Mouse (Mus musculus): Measurements from ENCODE around the gene Ryr2. TPM values are rescaled to one million over a fixed set of nuclear protein-coding genes. Genes with fewer than 3 reads are reported as not detected.
"Not testable (repeated sequence)": the region's sequence is repeated elsewhere in the genome, so short reads cannot be mapped to it uniquely, and the experiment has no call there.

The Ryr2 gene
- polyA plus RNA-seq, 1 experiment from 2014 or later = 0.15 TPM

DNA sequence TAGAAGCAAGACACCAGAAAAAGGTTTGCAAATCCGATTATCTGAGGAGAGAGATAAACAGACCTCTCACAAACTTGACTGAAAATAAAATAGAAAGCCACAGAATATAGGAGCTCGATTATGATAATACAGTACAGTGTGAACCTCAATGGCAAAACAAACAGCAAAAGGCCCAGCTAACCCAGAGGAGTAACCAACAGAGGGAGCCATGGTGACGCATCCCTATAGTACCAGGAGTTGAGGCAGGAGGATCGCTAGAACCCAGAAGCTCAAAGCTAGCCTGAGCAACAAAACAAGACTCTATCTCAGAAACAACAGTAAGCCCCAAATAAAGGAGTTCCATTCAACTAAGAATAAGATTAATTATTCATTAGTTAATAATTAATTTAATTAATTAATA is 275.5 kb downstream of the Ryr2 start:
- Histone ChIP-seq H3K4me1 (ENCODE audit: control insufficient read depth, insufficient read depth, low read length) (no peaks in the 10 kb centered on the region), H3K4me2 (ENCODE audit: low read depth, severe bottlenecking) (no peak overlapping the region)
- 71% methylated on average over 4 of the region's 4 CpGs for WGBS

GRCm38 (mm10) chr13:11825563-11826226 is 281.1 kb downstream of the Ryr2 start:
- H3K27ac ChIP-seq (replicated peaks; ENCODE audit: low read depth, low read length) = no peak overlapping the region
- H3K4me1 ChIP-seq (ENCODE audit: control insufficient read depth, insufficient read depth, low read length) = no peaks in the 10 kb centered on the region
- no peak overlapping the region for H3K4me2 ChIP-seq (ENCODE audit: low read depth, severe bottlenecking)
- ATAC-seq (ENCODE audit: insufficient number of reproducible peaks, low FRiP score, low TSS enrichment, low read depth) (no peak), DNase-seq (ENCODE audit: low spot score) (no peak)
- H3K9ac ChIP-seq (ENCODE audit: low read length) = no peak overlapping the region
- WGBS = 91% methylated on average over 2 of the region's 2 CpGs
- H3K9me3 ChIP-seq (ENCODE audit: control insufficient read depth, low read length) = no peaks in the 10 kb centered on the region
- H3K36me3 ChIP-seq (ENCODE audit: control insufficient read depth, insufficient read depth, low read length) = no peaks in the 10 kb centered on the region
- H3K27me3 ChIP-seq (ENCODE audit: control insufficient read depth, insufficient read depth, low read length) = no peaks in the 10 kb centered on the region
- no peak overlapping the region for H3K4me3 ChIP-seq (ENCODE audit: low read depth, low read length)

More for the DNA sequence above, 275.5 kb downstream of the Ryr2 start:
- Histone ChIP-seq H3K27me3 (ENCODE audit: control insufficient read depth, insufficient read depth, low read length) (no peaks in the 10 kb centered on the region), H3K4me3 (ENCODE audit: low read depth, low read length) (no peak overlapping the region), H3K36me3 (ENCODE audit: control insufficient read depth, insufficient read depth, low read length) (no peaks in the 10 kb centered on the region), H3K9me3 (ENCODE audit: control insufficient read depth, low read length) (no peaks in the 10 kb centered on the region), H3K9ac (ENCODE audit: low read length) (no peak overlapping the region), H3K27ac (replicated peaks; ENCODE audit: low read depth, low read length) (no peak overlapping the region)
- no peak for ATAC-seq (ENCODE audit: insufficient number of reproducible peaks, low FRiP score, low TSS enrichment, low read depth)
- no peak for DNase-seq (ENCODE audit: low spot score)

DNA sequence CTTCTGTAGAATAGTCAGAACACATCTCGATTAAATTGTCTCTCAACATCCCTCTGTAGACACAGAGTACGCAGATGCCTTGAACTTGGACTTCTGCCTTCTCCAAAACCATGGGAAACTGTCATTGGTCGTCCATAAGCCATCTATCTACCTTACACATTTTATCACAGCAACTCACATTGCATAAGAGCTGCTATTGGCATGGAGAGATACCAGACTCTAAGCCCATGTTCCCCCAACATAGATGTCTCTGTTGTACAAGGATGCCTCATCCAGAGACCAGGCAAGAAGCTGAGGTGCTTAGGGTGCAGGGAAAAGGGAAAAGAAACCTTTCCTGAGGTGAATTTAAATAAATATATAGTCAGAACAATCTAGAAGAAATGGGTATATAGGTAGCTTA is 288.0 kb downstream of the Ryr2 start:
- H3K27ac ChIP-seq (replicated peaks; ENCODE audit: low read depth, low read length) = no peak overlapping the region
- WGBS = 73% methylated on average over 3 of the region's 3 CpGs
- no peaks in the 10 kb centered on the region for H3K36me3 ChIP-seq (ENCODE audit: control insufficient read depth, insufficient read depth, low read length)

DNA sequence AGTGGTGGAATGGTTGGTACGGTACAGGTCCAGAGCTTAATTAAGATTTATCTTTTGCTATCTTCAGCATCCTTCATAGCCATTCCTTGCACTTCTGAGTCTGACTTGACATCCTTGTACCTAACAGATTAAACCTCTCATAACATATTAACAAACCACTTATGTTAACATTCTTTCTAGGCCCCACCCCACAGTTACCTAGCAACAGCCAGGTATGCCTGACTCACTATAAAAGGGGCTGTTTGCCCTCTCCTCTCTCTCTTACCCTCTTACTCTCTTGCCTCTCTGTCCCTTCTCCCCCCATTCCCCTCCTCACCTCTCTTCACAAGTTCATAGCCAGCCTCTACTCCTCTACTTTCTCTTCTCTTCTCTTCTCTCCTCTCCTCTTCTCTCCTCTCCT is 297.4 kb downstream of the Ryr2 start:
- H3K27me3 ChIP-seq (ENCODE audit: control insufficient read depth, insufficient read depth, low read length); H3K36me3 ChIP-seq (ENCODE audit: control insufficient read depth, insufficient read depth, low read length); H3K4me1 ChIP-seq (ENCODE audit: control insufficient read depth, insufficient read depth, low read length); H3K4me3 ChIP-seq (ENCODE audit: low read depth, low read length); H3K9me3 ChIP-seq (ENCODE audit: control insufficient read depth, low read length); H3K27ac ChIP-seq (replicated peaks; ENCODE audit: low read depth, low read length); DNase-seq (ENCODE audit: low spot score); H3K4me2 ChIP-seq (ENCODE audit: low read depth, severe bottlenecking); H3K9ac ChIP-seq (ENCODE audit: low read length); ATAC-seq (ENCODE audit: insufficient number of reproducible peaks, low FRiP score, low TSS enrichment, low read depth): not testable (repeated sequence)
- WGBS = 95% methylated on average over 1 of the region's 1 CpGs

More for the DNA sequence above, 288.0 kb downstream of the Ryr2 start:
- H3K4me1 ChIP-seq (ENCODE audit: control insufficient read depth, insufficient read depth, low read length) = no peaks in the 10 kb centered on the region
- DNase-seq (ENCODE audit: low spot score) (no peak), ATAC-seq (ENCODE audit: insufficient number of reproducible peaks, low FRiP score, low TSS enrichment, low read depth) (no peak)
- H3K9ac ChIP-seq (ENCODE audit: low read length) = no peak overlapping the region
- H3K9me3 ChIP-seq (ENCODE audit: control insufficient read depth, low read length) = no peaks in the 10 kb centered on the region
- no peaks in the 10 kb centered on the region for H3K27me3 ChIP-seq (ENCODE audit: control insufficient read depth, insufficient read depth, low read length)
- H3K4me3 ChIP-seq (ENCODE audit: low read depth, low read length) = no peak overlapping the region
- no peak overlapping the region for H3K4me2 ChIP-seq (ENCODE audit: low read depth, severe bottlenecking)

- no peaks in the 10 kb centered on the region for H3K36me3 ChIP-seq (ENCODE audit: control insufficient read depth, insufficient read depth, low read length)
- H3K9me3 ChIP-seq (ENCODE audit: control insufficient read depth, low read length) = no peaks in the 10 kb centered on the region
- 86% methylated on average over 3 of the region's 3 CpGs for WGBS
- no peaks in the 10 kb centered on the region for H3K27me3 ChIP-seq (ENCODE audit: control insufficient read depth, insufficient read depth, low read length)
- ATAC-seq (ENCODE audit: insufficient number of reproducible peaks, low FRiP score, low TSS enrichment, low read depth) (no peak), DNase-seq (ENCODE audit: low spot score) (no peak)
- no peak overlapping the region for H3K27ac ChIP-seq (replicated peaks; ENCODE audit: low read depth, low read length)
- H3K4me3 ChIP-seq (ENCODE audit: low read depth, low read length) = no peak overlapping the region
- no peak overlapping the region for H3K4me2 ChIP-seq (ENCODE audit: low read depth, severe bottlenecking)
- no peaks in the 10 kb centered on the region for H3K4me1 ChIP-seq (ENCODE audit: control insufficient read depth, insufficient read depth, low read length)
- H3K9ac ChIP-seq (ENCODE audit: low read length) = no peak overlapping the region
These were observed 314.2 kb downstream of the Ryr2 start for GRCm38 (mm10) chr13:11792536-11792935.

- DNase-seq (ENCODE audit: low spot score) (no peak), ATAC-seq (ENCODE audit: insufficient number of reproducible peaks, low FRiP score, low TSS enrichment, low read depth) (no peak)
- WGBS = 70% methylated on average over 5 of the region's 5 CpGs
- Histone ChIP-seq H3K9me3 (ENCODE audit: control insufficient read depth, low read length) (no peaks in the 10 kb centered on the region), H3K27me3 (ENCODE audit: control insufficient read depth, insufficient read depth, low read length) (no peaks in the 10 kb centered on the region), H3K27ac (replicated peaks; ENCODE audit: low read depth, low read length) (no peak overlapping the region), H3K9ac (ENCODE audit: low read length) (no peak overlapping the region), H3K4me2 (ENCODE audit: low read depth, severe bottlenecking) (no peak overlapping the region), H3K4me1 (ENCODE audit: control insufficient read depth, insufficient read depth, low read length) (no peaks in the 10 kb centered on the region), H3K4me3 (ENCODE audit: low read depth, low read length) (no peak overlapping the region), H3K36me3 (ENCODE audit: control insufficient read depth, insufficient read depth, low read length) (no peaks in the 10 kb centered on the region)
These were observed 316.2 kb downstream of the Ryr2 start for GRCm38 (mm10) chr13:11790536-11790935.

- DNase-seq (ENCODE audit: low spot score) (no peak), ATAC-seq (ENCODE audit: insufficient number of reproducible peaks, low FRiP score, low TSS enrichment, low read depth) (no peak)
- Histone ChIP-seq H3K9me3 (ENCODE audit: control insufficient read depth, low read length) (no peaks in the 10 kb centered on the region), H3K4me1 (ENCODE audit: control insufficient read depth, insufficient read depth, low read length) (no peaks in the 10 kb centered on the region), H3K4me2 (ENCODE audit: low read depth, severe bottlenecking) (no peak overlapping the region), H3K4me3 (ENCODE audit: low read depth, low read length) (no peak overlapping the region), H3K9ac (ENCODE audit: low read length) (no peak overlapping the region), H3K27me3 (ENCODE audit: control insufficient read depth, insufficient read depth, low read length) (no peaks in the 10 kb centered on the region), H3K27ac (replicated peaks; ENCODE audit: low read depth, low read length) (no peak overlapping the region), H3K36me3 (ENCODE audit: control insufficient read depth, insufficient read depth, low read length) (no peaks in the 10 kb centered on the region)
- whole genome bisulfite sequencing = 82% methylated on average over 3 of the region's 3 CpGs
These were observed 324.2 kb downstream of the Ryr2 start for GRCm38 (mm10) chr13:11782411-11783155.

DNA sequence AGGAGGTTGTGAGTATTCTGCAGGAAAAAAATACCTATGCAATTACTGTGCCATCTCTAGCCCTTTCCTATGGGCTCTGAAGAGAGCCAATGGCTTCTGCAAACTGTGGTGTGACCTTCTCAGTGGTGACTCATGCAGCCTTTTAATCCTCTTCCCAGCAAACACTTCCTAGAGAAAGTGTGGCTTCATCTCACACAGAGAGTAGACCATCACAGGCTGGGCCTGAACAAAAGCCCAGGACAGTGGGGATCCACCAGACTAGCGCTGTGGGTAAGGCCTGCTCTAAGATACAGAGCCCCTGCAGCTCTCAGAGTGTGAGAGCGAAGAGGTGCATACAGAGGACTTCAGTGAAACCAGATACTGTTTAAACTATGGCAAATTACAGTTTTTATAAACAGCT is 325.7 kb downstream of the Ryr2 start:
- Histone ChIP-seq H3K27me3 (ENCODE audit: control insufficient read depth, insufficient read depth, low read length) (no peaks in the 10 kb centered on the region), H3K9me3 (ENCODE audit: control insufficient read depth, low read length) (no peaks in the 10 kb centered on the region), H3K4me3 (ENCODE audit: low read depth, low read length) (no peak overlapping the region), H3K4me2 (ENCODE audit: low read depth, severe bottlenecking) (no peak overlapping the region), H3K36me3 (ENCODE audit: control insufficient read depth, insufficient read depth, low read length) (no peaks in the 10 kb centered on the region), H3K27ac (replicated peaks; ENCODE audit: low read depth, low read length) (no peak overlapping the region), H3K9ac (ENCODE audit: low read length) (no peak overlapping the region), H3K4me1 (ENCODE audit: control insufficient read depth, insufficient read depth, low read length) (no peaks in the 10 kb centered on the region)
- 52% methylated on average over 2 of the region's 2 CpGs for WGBS
- ATAC-seq (ENCODE audit: insufficient number of reproducible peaks, low FRiP score, low TSS enrichment, low read depth) (no peak), DNase-seq (ENCODE audit: low spot score) (no peak)
